Mouse (Mus musculus) urinary bladder, adult 2 months (tissue): ENCODE data around the gene Ext2. TPM values are rescaled to one million over a fixed set of nuclear protein-coding genes. Genes with fewer than 3 reads are reported as not detected.

Source experiments
- DNase-seq: peaks from one replicate; pipeline ENCODE4 v3.0.0; 2022; ENCODE audit warnings: low spot score
- polyA plus RNA-seq: library from polyadenylated mRNA; depleted of rRNA; stranded (reverse); fragments of >200 nt; gene quantifications from 2 replicates; pipeline ENCODE4 v1.2.3, GENCODE M21; 2012

The Ext2 gene
- polyA plus RNA-seq, 1 experiment = 35.4 TPM

GRCm38 (mm10) chr2:93776267-93777055 is 45.9 kb downstream of the Ext2 start:
- DNase-seq = no peak

- no peak for DNase-seq
Measured at GRCm38 (mm10) chr2:93775431-93775830, 46.9 kb downstream of the Ext2 start.

- no peak for DNase-seq
Measured at GRCm38 (mm10) chr2:93774946-93775345, 47.4 kb downstream of the Ext2 start.

- no peak for DNase-seq
Measured at GRCm38 (mm10) chr2:93772765-93773085, 49.6 kb downstream of the Ext2 start.

GRCm38 (mm10) chr2:93772054-93772764 is 50.2 kb downstream of the Ext2 start:
- no peak for DNase-seq

- DNase-seq = no peak
Measured at GRCm38 (mm10) chr2:93770895-93771294, 51.5 kb downstream of the Ext2 start.

- DNase-seq = no peak
Measured at GRCm38 (mm10) chr2:93769875-93770274, 52.5 kb downstream of the Ext2 start.

- DNase-seq = no peak
Measured at GRCm38 (mm10) chr2:93765721-93766120, 56.6 kb downstream of the Ext2 start.

GRCm38 (mm10) chr2:93764211-93764610 is 58.2 kb downstream of the Ext2 start:
- DNase-seq = no peak

- DNase-seq = no peak
Measured at GRCm38 (mm10) chr2:93760389-93760788, 62.0 kb downstream of the Ext2 start.

- no peak for DNase-seq
Measured at GRCm38 (mm10) chr2:93759173-93759572, 63.2 kb downstream of the Ext2 start.

GRCm38 (mm10) chr2:93758298-93758697 is 64.1 kb downstream of the Ext2 start:
- no peak for DNase-seq

- DNase-seq = no peak
Measured at GRCm38 (mm10) chr2:93754366-93754765, 68.0 kb downstream of the Ext2 start.

GRCm38 (mm10) chr2:93753147-93753758 is 69.1 kb downstream of the Ext2 start:
- no peak for DNase-seq

GRCm38 (mm10) chr2:93749709-93750108 is 72.7 kb downstream of the Ext2 start:
- no peak for DNase-seq

GRCm38 (mm10) chr2:93747538-93748126 is 74.7 kb downstream of the Ext2 start:
- no peak for DNase-seq

GRCm38 (mm10) chr2:93746620-93747019 is 75.7 kb downstream of the Ext2 start:
- no peak for DNase-seq

GRCm38 (mm10) chr2:93746162-93746561 is 76.2 kb downstream of the Ext2 start:
- no peak for DNase-seq

- no peak for DNase-seq
Measured at GRCm38 (mm10) chr2:93745741-93746140, 76.6 kb downstream of the Ext2 start.

- no peak for DNase-seq
Measured at GRCm38 (mm10) chr2:93744346-93745229, 77.8 kb downstream of the Ext2 start.

- no peak for DNase-seq
Measured at GRCm38 (mm10) chr2:93741700-93742099, 80.7 kb downstream of the Ext2 start.
